Mouse (Mus musculus): ENCODE measurements around the gene Sprr2k. TPM values are rescaled to one million over a fixed set of nuclear protein-coding genes. Genes with fewer than 3 reads are reported as not detected.
"Not testable (repeated sequence)": the region's sequence is repeated elsewhere in the genome, so short reads cannot be mapped to it uniquely, and the experiment has no call there.

The Sprr2k gene
- total RNA-seq (2021) = not detected
- long read RNA-seq, experiment 1 = 0 reads
- long read RNA-seq, experiment 2 = 0 reads

- no peak for DNase-seq (ENCODE audit: low spot score)
These were observed at the start of gene Sprr2k for GRCm38 (mm10) chr3:92432282-92432681. TSS of gene Sprr2k (plus strand) at chr3:92432582.

GRCm38 (mm10) chr3:92385385-92385784, 47.0 kb upstream of the Sprr2k start, which contains the start of gene Sprr2h:
TSS of gene Sprr2h (plus strand) at chr3:92385685.
- no peak for DNase-seq (ENCODE audit: low spot score)

GRCm38 (mm10) chr3:92394301-92394700, 38.1 kb upstream of the Sprr2k start:
- no peak for DNase-seq (ENCODE audit: low spot score)

- no peak for DNase-seq (ENCODE audit: low spot score)
These were observed 24.7 kb upstream of the Sprr2k start, which contains the start of gene Sprr2i for GRCm38 (mm10) chr3:92407691-92408090. TSS of gene Sprr2i (plus strand) at chr3:92407991.

- no peak for DNase-seq (ENCODE audit: low spot score)
These were observed 14.6 kb upstream of the Sprr2k start, which contains the start of gene Sprr2j-ps for GRCm38 (mm10) chr3:92417782-92418181. TSS of gene Sprr2j-ps (plus strand) at chr3:92418082.

GRCm38 (mm10) chr3:92429323-92429722, 3.1 kb upstream of the Sprr2k start, which contains the start of gene Gm9774:
TSS of gene Gm9774 (minus strand) at chr3:92429423.
- no peak for DNase-seq (ENCODE audit: low spot score)

GRCm38 (mm10) chr3:92438689-92439088, 6.3 kb downstream of the Sprr2k start, which contains the start of gene Sprr1b:
TSS of gene Sprr1b (minus strand) at chr3:92438789.
- DNase-seq (ENCODE audit: low spot score) = no peak

GRCm38 (mm10) chr3:92440177-92440576, 7.8 kb downstream of the Sprr2k start:
- no peak for DNase-seq (ENCODE audit: low spot score)

- no peak for DNase-seq (ENCODE audit: low spot score)
These were observed 22.8 kb downstream of the Sprr2k start for GRCm38 (mm10) chr3:92455151-92455550.

GRCm38 (mm10) chr3:92458620-92459019, 26.2 kb downstream of the Sprr2k start, which contains the start of gene Sprr3:
TSS of gene Sprr3 (minus strand) at chr3:92458720.
- DNase-seq (ENCODE audit: low spot score) = no peak

- no peak for DNase-seq (ENCODE audit: low spot score)
These were observed 34.2 kb downstream of the Sprr2k start for GRCm38 (mm10) chr3:92466576-92466975.

GRCm38 (mm10) chr3:92467424-92467823, 35.0 kb downstream of the Sprr2k start:
- DNase-seq (ENCODE audit: low spot score) = no peak

GRCm38 (mm10) chr3:92470111-92470510, 37.7 kb downstream of the Sprr2k start:
- no peak for DNase-seq (ENCODE audit: low spot score)

- not testable (repeated sequence) for DNase-seq (ENCODE audit: low spot score)
These were observed 48.9 kb downstream of the Sprr2k start for GRCm38 (mm10) chr3:92481249-92481648.

Other genes with a start within 250 kb of the Sprr2k start
- gene Sprr2a1, start 216.8 kb upstream of the Sprr2k start, total RNA-seq (2021) = not detected
- gene Sprr2a2, start 216.7 kb upstream of the Sprr2k start, total RNA-seq (2021) = not detected
- not detected for gene Sprr2a3, start 147.2 kb upstream of the Sprr2k start, total RNA-seq (2021)
- gene Sprr2b, start 116.0 kb upstream of the Sprr2k start, total RNA-seq (2021) = not detected
- not detected for gene Sprr2d, start 93.4 kb upstream of the Sprr2k start, total RNA-seq (2021)
- not detected for gene Sprr2e, start 80.4 kb upstream of the Sprr2k start, total RNA-seq (2021)
- not detected for gene Sprr2f, start 67.4 kb upstream of the Sprr2k start, total RNA-seq (2021)
- gene Sprr2h, start 46.9 kb upstream of the Sprr2k start, total RNA-seq (2021) = not detected
- not detected for gene Sprr2i, start 24.6 kb upstream of the Sprr2k start, total RNA-seq (2021)
- gene Sprr2j-ps, start 14.5 kb upstream of the Sprr2k start, total RNA-seq (2021) = not detected
- gene Gm9774, start 3.2 kb upstream of the Sprr2k start, total RNA-seq (2021) = 1 to 10 TPM; 4.9 to 5.4 TPM
- not detected for gene Sprr1b, start 6.2 kb downstream of the Sprr2k start, total RNA-seq (2021)
- gene Sprr3, start 26.1 kb downstream of the Sprr2k start, total RNA-seq (2021) = not detected
- gene Sprr1a, start 53.3 kb downstream of the Sprr2k start, total RNA-seq (2021) = not detected
- gene Sprr4, start 67.9 kb downstream of the Sprr2k start, total RNA-seq (2021) = not detected
- not detected for gene 2310046K23Rik, start 101.9 kb downstream of the Sprr2k start, total RNA-seq (2021)
- gene Ivl, start 141.2 kb downstream of the Sprr2k start, total RNA-seq (2021) = not detected
- not detected for gene Smcp, start 156.4 kb downstream of the Sprr2k start, total RNA-seq (2021)
- not detected for gene 2210017I01Rik, start 174.9 kb downstream of the Sprr2k start, total RNA-seq (2021)
- gene Lce6a, start 189.1 kb downstream of the Sprr2k start, total RNA-seq (2021) = not detected
- gene Lce1a1, start 215.7 kb downstream of the Sprr2k start, total RNA-seq (2021) = not detected
- not detected for gene Lce1b, start 224.3 kb downstream of the Sprr2k start, total RNA-seq (2021)
- not detected for gene Lce1a2, start 237.7 kb downstream of the Sprr2k start, total RNA-seq (2021)
- not detected for gene Lce1c, start 246.7 kb downstream of the Sprr2k start, total RNA-seq (2021)